Mouse (Mus musculus): ENCODE results near the gene Psd4. TPM values are rescaled to one million over a fixed set of nuclear protein-coding genes. Genes with fewer than 3 reads are reported as not detected.

Gene Psd4
- total RNA-seq, 2 experiments from 2014 or later = 5.6 to 26.3 TPM

- no peak for ATAC-seq (replicated peaks; ENCODE audit: low FRiP score, poor library complexity, severe bottlenecking)
These were observed 60.7 kb downstream of the Psd4 start for GRCm38 (mm10) chr2:24427866-24428675.

DNA sequence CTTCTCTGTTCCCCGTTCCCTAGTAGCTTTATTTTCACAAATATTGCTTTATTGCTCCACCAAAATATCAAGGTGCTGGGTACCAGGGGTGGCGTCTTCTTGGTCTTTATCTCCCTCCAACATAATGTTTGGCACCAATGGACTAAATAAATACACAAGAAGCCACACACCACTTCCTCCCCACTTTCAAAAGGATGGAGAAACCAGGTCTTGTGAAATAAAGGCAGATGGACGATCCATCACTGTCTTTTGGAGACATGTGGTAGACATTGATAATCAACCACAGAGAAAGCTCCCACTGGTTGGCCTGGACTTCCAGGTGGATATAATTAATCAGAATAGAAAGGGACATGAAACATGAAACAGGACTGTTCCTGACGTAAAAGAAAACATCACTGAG, 62.4 kb downstream of the Psd4 start:
- ATAC-seq (replicated peaks; ENCODE audit: low FRiP score, poor library complexity, severe bottlenecking) = no peak

- ATAC-seq (replicated peaks; ENCODE audit: low FRiP score, poor library complexity, severe bottlenecking) = no peak
These were observed 67.3 kb downstream of the Psd4 start for GRCm38 (mm10) chr2:24434670-24435069.

- no peak for ATAC-seq (replicated peaks; ENCODE audit: low FRiP score, poor library complexity, severe bottlenecking)
These were observed 68.3 kb downstream of the Psd4 start for GRCm38 (mm10) chr2:24435699-24436098.

GRCm38 (mm10) chr2:24440056-24440455, 72.7 kb downstream of the Psd4 start:
- no peak for ATAC-seq (replicated peaks; ENCODE audit: low FRiP score, poor library complexity, severe bottlenecking)

DNA sequence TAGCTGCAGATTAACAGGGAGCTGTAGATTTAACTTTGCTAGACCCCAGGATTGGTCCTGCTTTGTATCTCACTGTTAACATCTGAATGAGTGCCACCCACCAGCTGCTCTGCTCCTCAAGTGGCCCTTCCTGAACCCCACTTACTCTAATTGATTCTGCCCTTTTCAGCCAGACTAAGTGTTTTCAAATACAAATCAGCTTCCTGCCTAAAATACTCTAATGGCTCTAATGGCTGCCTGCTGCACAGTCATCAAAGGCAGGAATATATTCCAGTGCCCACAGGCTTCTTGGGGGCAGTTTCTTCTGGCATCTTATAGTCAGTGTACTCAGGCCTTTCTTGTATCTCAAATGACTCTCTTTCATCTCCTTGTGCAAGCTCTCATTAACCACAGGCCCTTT, 74.5 kb downstream of the Psd4 start:
- no peak for ATAC-seq (replicated peaks; ENCODE audit: low FRiP score, poor library complexity, severe bottlenecking)

GRCm38 (mm10) chr2:24442303-24442925, 75.0 kb downstream of the Psd4 start:
- ATAC-seq (replicated peaks; ENCODE audit: low FRiP score, poor library complexity, severe bottlenecking) = no peak

DNA sequence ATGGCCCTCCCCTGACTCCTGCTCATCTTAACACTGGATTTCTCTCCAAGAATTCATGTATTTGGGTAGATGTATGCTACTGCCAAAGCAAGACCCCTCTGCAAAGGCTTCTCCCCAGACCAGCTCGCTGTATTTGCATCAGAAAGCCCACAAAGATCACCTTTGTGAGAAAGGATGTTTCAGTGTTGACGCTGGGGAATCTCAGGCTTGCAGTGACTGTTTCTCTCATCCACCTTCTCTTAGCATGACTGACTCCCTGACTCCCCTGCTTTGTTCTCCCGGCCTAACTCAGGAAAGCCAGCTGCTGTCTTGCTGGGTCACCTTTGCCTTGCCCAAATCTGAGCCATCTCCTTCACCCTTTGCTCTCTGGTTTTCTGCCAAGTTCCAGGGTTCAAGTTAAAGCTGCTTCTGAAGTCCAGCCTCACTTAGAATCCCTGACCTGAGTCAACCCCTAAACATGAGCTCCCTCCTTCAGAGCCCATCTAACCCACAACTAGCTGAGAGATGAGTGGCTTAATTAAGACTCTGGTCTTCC, 75.9 kb downstream of the Psd4 start:
- no peak for ATAC-seq (replicated peaks; ENCODE audit: low FRiP score, poor library complexity, severe bottlenecking)

DNA sequence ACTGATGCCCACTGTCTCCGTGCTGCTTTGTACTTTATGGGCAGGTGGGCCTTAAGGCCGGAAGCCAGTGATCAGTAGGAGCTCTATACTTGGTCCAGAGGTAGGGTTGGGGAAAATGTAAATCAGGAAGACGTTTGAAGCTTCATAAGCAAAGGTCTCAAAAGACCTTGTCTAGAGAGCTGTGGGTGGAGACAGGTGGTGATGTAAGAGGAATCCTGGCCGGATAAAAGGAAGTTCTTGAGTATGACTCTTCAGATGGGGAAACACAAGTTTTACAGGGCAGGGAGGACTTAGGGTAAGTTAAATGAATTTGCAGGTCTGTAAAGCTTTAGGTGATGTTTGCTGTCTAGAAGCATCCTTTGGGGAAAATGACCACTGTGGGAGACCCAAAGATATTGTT, 81.7 kb downstream of the Psd4 start:
- ATAC-seq (replicated peaks; ENCODE audit: low FRiP score, poor library complexity, severe bottlenecking) = no peak

- no peak for ATAC-seq (replicated peaks; ENCODE audit: low FRiP score, poor library complexity, severe bottlenecking)
These were observed 85.8 kb downstream of the Psd4 start for GRCm38 (mm10) chr2:24453206-24453605.

- no peak for ATAC-seq (replicated peaks; ENCODE audit: low FRiP score, poor library complexity, severe bottlenecking)
These were observed 87.1 kb downstream of the Psd4 start for GRCm38 (mm10) chr2:24454429-24455011.

GRCm38 (mm10) chr2:24455057-24455855, 87.9 kb downstream of the Psd4 start:
- no peak for ATAC-seq (replicated peaks; ENCODE audit: low FRiP score, poor library complexity, severe bottlenecking)

DNA sequence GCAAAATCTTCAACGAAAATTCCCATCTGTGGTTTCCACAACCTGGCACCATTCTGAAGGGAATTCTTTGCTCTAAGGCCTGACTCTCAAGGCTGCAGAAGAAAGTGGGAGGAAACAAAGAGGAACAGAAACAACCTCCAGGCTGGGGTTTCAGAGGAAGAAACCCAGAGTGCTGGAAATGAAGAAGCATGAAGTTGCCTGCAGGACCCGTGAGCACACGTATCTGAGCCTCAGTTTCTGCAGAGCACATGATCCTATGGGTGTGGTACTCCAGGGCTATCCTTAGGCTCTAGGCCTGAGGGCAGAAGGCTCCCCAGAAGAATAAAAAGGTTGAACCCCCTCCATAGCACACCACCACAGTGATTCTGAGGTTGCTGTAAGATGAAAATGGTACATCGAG, 89.5 kb downstream of the Psd4 start:
- ATAC-seq (replicated peaks; ENCODE audit: low FRiP score, poor library complexity, severe bottlenecking) = no peak

- no peak for ATAC-seq (replicated peaks; ENCODE audit: low FRiP score, poor library complexity, severe bottlenecking)
These were observed 92.9 kb downstream of the Psd4 start for GRCm38 (mm10) chr2:24460112-24460807.

DNA sequence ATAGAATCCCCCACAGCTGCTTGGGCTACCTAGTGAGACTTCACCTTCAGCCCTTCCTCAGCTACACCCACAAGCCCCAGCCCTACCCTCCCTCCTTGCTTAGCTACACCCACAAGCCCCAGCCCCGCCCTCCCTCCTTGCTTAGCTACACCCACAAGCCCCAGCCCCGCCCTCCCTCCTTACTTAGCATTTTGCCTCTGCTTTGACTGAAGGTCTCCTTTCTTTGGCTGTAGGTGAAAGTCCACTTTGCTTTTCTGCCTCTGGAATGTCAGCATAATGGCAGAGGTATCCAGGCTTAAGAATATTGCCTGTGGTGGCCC, 93.4 kb downstream of the Psd4 start:
- ATAC-seq (replicated peaks; ENCODE audit: low FRiP score, poor library complexity, severe bottlenecking) = no peak

Other genes with a start within 250 kb of the Psd4 start
- not detected in 2 replicates for gene Il1f8, start 214.4 kb upstream of the Psd4 start, total RNA-seq (2015; ENCODE audit: low replicate concordance)
- gene Il1f8, start 214.4 kb upstream of the Psd4 start, total RNA-seq (2017; ENCODE audit: low replicate concordance) = not detected in 2 replicates
- gene Il1f9, start 181.1 kb upstream of the Psd4 start, total RNA-seq (2015; ENCODE audit: low replicate concordance) = 5.9 and 26.1 TPM in 2 replicates
- gene Il1f9, start 181.1 kb upstream of the Psd4 start, total RNA-seq (2017; ENCODE audit: low replicate concordance) = 6.1 and 7.1 TPM in 2 replicates
- gene Il1f6, start 152.2 kb upstream of the Psd4 start, total RNA-seq (2015; ENCODE audit: low replicate concordance) = not detected in 2 replicates
- not detected in 2 replicates for gene Il1f6, start 152.2 kb upstream of the Psd4 start, total RNA-seq (2017; ENCODE audit: low replicate concordance)
- gene Il1f5, start 90.6 kb upstream of the Psd4 start, total RNA-seq (2015; ENCODE audit: low replicate concordance) = not detected in 2 replicates
- 0.70 TPM in 1 of 2 replicates, not detected in the other for gene Il1f5, start 90.6 kb upstream of the Psd4 start, total RNA-seq (2017; ENCODE audit: low replicate concordance)
- gene Il1f10, start 76.4 kb upstream of the Psd4 start, total RNA-seq (2015; ENCODE audit: low replicate concordance) = not detected in 2 replicates
- gene Il1f10, start 76.4 kb upstream of the Psd4 start, total RNA-seq (2017; ENCODE audit: low replicate concordance) = not detected in 2 replicates
- gene Il1rn, start 30.7 kb upstream of the Psd4 start, total RNA-seq (2015; ENCODE audit: low replicate concordance) = 10.7 and 15.4 TPM in 2 replicates
- 3.9 and 8.9 TPM in 2 replicates for gene Il1rn, start 30.7 kb upstream of the Psd4 start, total RNA-seq (2017; ENCODE audit: low replicate concordance)
- gene Pax8, start 108.0 kb downstream of the Psd4 start, total RNA-seq (2015; ENCODE audit: low replicate concordance) = 2.1 TPM in 1 of 2 replicates, not detected in the other
- gene Pax8, start 108.0 kb downstream of the Psd4 start, total RNA-seq (2017; ENCODE audit: low replicate concordance) = 0.28 and 1.1 TPM in 2 replicates